Mouse (Mus musculus) frontal cortex, postnatal 14 days (tissue): ENCODE data around the gene Lipt1.

Experiments used
- DNase-seq, 2 experiments: peaks; one replicate each; pipeline ENCODE4 v3.0.0; 2022; ENCODE audit warnings: low spot score in 2 of 2

Gene Lipt1

GRCm38 (mm10) chr1:37899816-37900215 lies 28.3 kb downstream of the Lipt1 start:
- no peak for DNase-seq

- no peak for DNase-seq
Measured at GRCm38 (mm10) chr1:37900288-37900687, 28.8 kb downstream of the Lipt1 start.

GRCm38 (mm10) chr1:37903178-37903577 lies 31.6 kb downstream of the Lipt1 start:
- no peak for DNase-seq

- DNase-seq, result no peak
Measured at GRCm38 (mm10) chr1:37912751-37913150, 41.2 kb downstream of the Lipt1 start.

- DNase-seq, result no peak
Measured at GRCm38 (mm10) chr1:37916393-37916792, 44.9 kb downstream of the Lipt1 start, which contains the start of gene Lyg2. Gene Lyg2, minus strand, starts transcription at chr1:37916493.

GRCm38 (mm10) chr1:37917666-37918065 lies 46.1 kb downstream of the Lipt1 start:
- DNase-seq, result no peak

- DNase-seq, result no peak
Measured at GRCm38 (mm10) chr1:37918096-37918495, 46.6 kb downstream of the Lipt1 start.

- DNase-seq, result no peak
Measured at GRCm38 (mm10) chr1:37922536-37922935, 51.0 kb downstream of the Lipt1 start.
